In the genomic region with DNA sequence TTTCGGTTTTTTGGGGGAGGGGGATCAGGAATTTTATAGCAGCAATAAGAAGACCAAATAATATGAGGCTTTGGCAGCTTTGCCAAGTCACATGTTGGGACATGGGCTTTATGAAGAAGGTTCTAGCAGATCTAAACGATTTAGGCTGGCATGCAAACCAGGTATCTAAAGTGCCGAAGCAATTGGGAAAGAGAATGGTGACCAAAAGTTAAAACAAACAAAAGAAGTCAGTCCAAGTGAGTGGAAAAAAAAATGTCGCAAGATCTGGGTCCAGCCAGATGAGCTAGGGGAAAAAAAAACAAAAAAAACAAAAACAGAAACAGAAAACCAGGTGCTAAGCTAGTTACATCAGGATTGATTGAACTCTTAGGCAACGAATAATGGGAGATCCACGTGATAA, we compare ENCODE assay signal across 27 mouse cellular contexts.
A peak's percentile ranks its signal among the peaks of the same experiment; 100 is the strongest.
DNase-seq lines count a peak whose midpoint lies in the region; ATAC-seq and TF ChIP-seq lines count a peak whose summit lies in the region.
"Had no signal": no experiment of that assay in that cellular context is flagged by ENCODE, and none has a peak within 500 bp of the region (broad histone marks: within the 10 kb centered on the region; RNA-seq: fewer than 3 reads in every experiment).

No protein-coding gene starts in this region.

- H3K4me2 ChIP-seq in lung, postnatal 0 days (replicated peaks; ENCODE audit: low read depth, low read length): no peak overlapping the region
- H3K4me2 ChIP-seq: embryonic facial prominence, embryonic 13.5 days; embryonic facial prominence, embryonic 15.5 days; forebrain, embryonic 13.5 days; forebrain, embryonic 15.5 days had no signal

- no peak overlapping the region for H3K9ac ChIP-seq in liver, adult 2 months (ENCODE audit: low read depth, low read length)
- H3K9ac ChIP-seq in lung, postnatal 0 days (replicated peaks; ENCODE audit: low read depth): no peak overlapping the region
- H3K9ac ChIP-seq: embryonic facial prominence, embryonic 13.5 days; embryonic facial prominence, embryonic 15.5 days; forebrain, embryonic 13.5 days; forebrain, embryonic 15.5 days; forebrain, postnatal 0 days had no signal

- peak overlapping the region; percentile 39; the same call in 1 of the 2 replicates for H3K27ac ChIP-seq in liver, adult 2 months (replicated peaks; ENCODE audit: insufficient read depth, low read depth, low read length)
- no peak overlapping the region for H3K27ac ChIP-seq in lung, postnatal 0 days (ENCODE audit: low read length)
- H3K27ac ChIP-seq: embryonic facial prominence, embryonic 13.5 days; embryonic facial prominence, embryonic 15.5 days; forebrain, embryonic 13.5 days; forebrain, embryonic 15.5 days had no signal

- DNase-seq in liver, adult 2 months (ENCODE audit: extremely low read depth, low read depth, low spot score): peak; percentile 99
- DNase-seq in liver: no peak
- DNase-seq in lung, postnatal 0 days (ENCODE audit: low spot score): peak; percentile 44
- DNase-seq in lung, postnatal 14 days: no peak
- DNase-seq in fat pad, adult 2 months (ENCODE audit: extremely low read depth, low read depth, low spot score): peak; percentile 67
- DNase-seq: adrenal gland, adult 2 months; adrenal gland, postnatal 10 days; adrenal gland, postnatal 25 days; B cell, adult 2 months; cerebellum, adult 11 months; cerebellum, adult 18-20 months; cerebellum, adult 8-10 months; cerebellum, adult 9-11 months; cerebellum, postnatal 14 days; cerebellum, postnatal 36 days; embryo, embryonic 11 days; forebrain, postnatal 0 days had no signal

- no peaks in the 10 kb centered on the region for H3K36me3 ChIP-seq in liver, adult 2 months (ENCODE audit: control insufficient read depth, insufficient read depth, low read length)
- no peaks in the 10 kb centered on the region for H3K36me3 ChIP-seq in lung, postnatal 0 days (ENCODE audit: insufficient read depth, low read length)
- H3K36me3 ChIP-seq: embryonic facial prominence, embryonic 13.5 days; embryonic facial prominence, embryonic 15.5 days; forebrain, embryonic 15.5 days; G1E had no signal

- H3K4me3 ChIP-seq in liver, adult 2 months (ENCODE audit: insufficient read depth, low read depth, low read length): no peak overlapping the region
- no peak overlapping the region for H3K4me3 ChIP-seq in lung, postnatal 0 days (ENCODE audit: low read depth, low read length)
- H3K4me3 ChIP-seq: embryonic facial prominence, embryonic 13.5 days; embryonic facial prominence, embryonic 15.5 days; erythroblast, embryonic 14.5 days; forebrain, embryonic 13.5 days; forebrain, embryonic 15.5 days had no signal

- H3K4me1 ChIP-seq in liver, adult 2 months (ENCODE audit: control insufficient read depth, insufficient read depth, low read length): peaks cover 9% of the 10 kb centered on the region; the same call in 1 of the 2 replicates
- H3K4me1 ChIP-seq in lung, postnatal 0 days (ENCODE audit: insufficient read depth, low read depth, low read length): no peaks in the 10 kb centered on the region
- H3K4me1 ChIP-seq: embryonic facial prominence, embryonic 13.5 days; embryonic facial prominence, embryonic 15.5 days; forebrain, embryonic 13.5 days; forebrain, embryonic 15.5 days had no signal

- no peak for TF ChIP-seq CTCF in liver, adult 2 months (IDR thresholded peaks at IDR 0.05; ENCODE audit: low read depth, low read length)
- no peak for TF ChIP-seq CTCF in lung, postnatal 0 days (IDR thresholded peaks at IDR 0.05)

- TF ChIP-seq POLR2A in liver, adult 2 months (IDR thresholded peaks at IDR 0.05; ENCODE audit: extremely low read depth, insufficient read depth, low read length): no peak

- no peaks in the 10 kb centered on the region for H3K27me3 ChIP-seq in liver, adult 2 months (ENCODE audit: control insufficient read depth, insufficient read depth, low read length)
- H3K27me3 ChIP-seq in lung, postnatal 0 days (replicated peaks; ENCODE audit: insufficient read depth, low read length): no peaks in the 10 kb centered on the region
- H3K27me3 ChIP-seq: CH12.LX; embryonic facial prominence, embryonic 13.5 days; embryonic facial prominence, embryonic 15.5 days; forebrain, embryonic 13.5 days; forebrain, embryonic 15.5 days; Patski had no signal

- WGBS in liver, adult 2 months: 18% methylated on average over 6 of the region's 6 CpGs
- 43% methylated on average over 6 of the region's 6 CpGs for WGBS in lung, postnatal 0 days

- ATAC-seq in lung, postnatal 0 days: no peak
- ATAC-seq in activated CD4-positive, CD25-positive, alpha-beta regulatory T cell, adult 4 months: no peak
- ATAC-seq: CD4-positive, CD25-positive, alpha-beta regulatory T cell, adult 4 months; forebrain, embryonic 13.5 days; forebrain, embryonic 15.5 days; forebrain, postnatal 0 days; Patski had no signal

- no peaks in the 10 kb centered on the region for H3K9me3 ChIP-seq in lung, postnatal 0 days (ENCODE audit: low read length)
- H3K9me3 ChIP-seq: embryonic facial prominence, embryonic 13.5 days; embryonic facial prominence, embryonic 15.5 days; forebrain, embryonic 13.5 days; forebrain, embryonic 15.5 days had no signal

- H3K79me2 ChIP-seq in liver, adult 2 months (ENCODE audit: control insufficient read depth, insufficient read depth, low read length): no peaks in the 10 kb centered on the region

- no peak for TF ChIP-seq EP300 in lung, postnatal 0 days (IDR thresholded peaks at IDR 0.05)

Comparison
In these comparisons a context has a peak if more than half of its experiments do, and no peak if none do; other contexts are left out.
1. DNase-seq: peak in liver, adult 2 months (single experiment), lung, postnatal 0 days (single experiment) and fat pad, adult 2 months (single experiment); none in liver (single experiment) and lung, postnatal 14 days (single experiment).